Mouse (Mus musculus): ENCODE data around the gene Grik3.

GRCm38 (mm10) chr4:125637364-125637763, 146.9 kb downstream of the Grik3 start:
- TF ChIP-seq MAFK (IDR thresholded peaks at IDR 0.05; ENCODE audit: insufficient read depth, low read depth, low read length) (no peak), ZNF384 (IDR thresholded peaks at IDR 0.05; ENCODE audit: low read depth, low read length) (no peak), ZC3H11A (IDR thresholded peaks at IDR 0.05; ENCODE audit: borderline replicate concordance, low read depth, low read length) (no peak)
